Mouse (Mus musculus) liver, embryonic 16.5 days (tissue): Measurements from ENCODE around the gene Serp2. TPM values are rescaled to one million over a fixed set of nuclear protein-coding genes. Genes with fewer than 3 reads are reported as not detected.

Source experiments
- ATAC-seq: fragments of 200-750 bp; cut with Nextera tagmentation; 2 replicates; pipeline ENCODE4 v1.8.0; 2017; ENCODE audit warnings: low read depth, mild to moderate bottlenecking, moderate number of reproducible peaks, moderate library complexity
- H3K27ac ChIP-seq: fragments of 300-500 bp; sonication (generic); 2 replicates; pipeline ENCODE4 v1.5.1; 2014; ENCODE audit warnings: mild to moderate bottlenecking, low read length
- H3K27me3 ChIP-seq: fragments of 300-500 bp; sonication (generic); 2 replicates; pipeline ENCODE4 v1.6.1; 2014; ENCODE audit warnings: low read depth, low read length, mixed read lengths; ENCODE audit not compliant: control insufficient read depth, insufficient read depth
- H3K36me3 ChIP-seq: fragments of 300-500 bp; sonication (generic); 2 replicates; pipeline ENCODE4 v1.6.1; 2014; ENCODE audit warnings: mild to moderate bottlenecking; ENCODE audit not compliant: control insufficient read depth, insufficient read depth
- H3K4me1 ChIP-seq: fragments of 300-500 bp; sonication (generic); 2 replicates; pipeline ENCODE4 v1.6.1; 2014; ENCODE audit warnings: low read depth, low read length, mixed read lengths; ENCODE audit not compliant: control insufficient read depth
- H3K4me2 ChIP-seq: fragments of 300-500 bp; sonication (generic); 2 replicates; pipeline ENCODE4 v1.6.1; 2014; ENCODE audit warnings: low read depth, low read length, mixed read lengths
- H3K4me3 ChIP-seq: fragments of 300-500 bp; sonication (generic); 2 replicates; pipeline ENCODE4 v1.5.1; 2014; ENCODE audit warnings: low read depth, mild to moderate bottlenecking, low read length
- H3K9ac ChIP-seq: fragments of 300-500 bp; sonication (generic); 2 replicates; pipeline ENCODE4 v1.6.1; 2014; ENCODE audit warnings: low read depth, low read length
- H3K9me3 ChIP-seq: fragments of 300-500 bp; sonication (generic); replicated peaks from 2 replicates; pipeline ENCODE4 v1.6.1; 2016; ENCODE audit warnings: low read length; ENCODE audit not compliant: control insufficient read depth
- WGBS: fragments of 180-500 bp; shearing (Covaris S2); extraction: QIAGEN DNeasy Blood & Tissue Kit; methylation state at CpG from one replicate; pipeline ENCODE4 v1.1.7; 2014; ENCODE audit not compliant: insufficient replicate concordance; 5-methylcytosine and 5-hydroxymethylcytosine counted together
- polyA plus RNA-seq: library from polyadenylated mRNA; unstranded; fragments of >200 nt; fragmentation: Nextera tagmentation; extraction: Ambion mirVana; gene quantifications from 2 replicates; pipeline ENCODE4 v1.2.1, GENCODE M21; 2015

Serp2 gene
- polyA plus RNA-seq, 1 experiment from 2014 or later = 0.61 TPM

GRCm38 (mm10) chr14:76507804-76508500 is 48.7 kb downstream of the Serp2 start:
- Histone ChIP-seq H3K4me3 (no peak overlapping the region), H3K9ac (no peak overlapping the region), H3K27me3 (no peaks in the 10 kb centered on the region), H3K36me3 (peaks cover 20% of the 10 kb centered on the region), H3K9me3 (no peaks in the 10 kb centered on the region), H3K4me2 (no peak overlapping the region), H3K4me1 (peaks cover 19% of the 10 kb centered on the region), H3K27ac (peak overlapping the region; percentile 8; the same call in 1 of the 2 replicates)
- 69% methylated on average over 9 of the region's 9 CpGs for WGBS
- no peak for ATAC-seq

DNA sequence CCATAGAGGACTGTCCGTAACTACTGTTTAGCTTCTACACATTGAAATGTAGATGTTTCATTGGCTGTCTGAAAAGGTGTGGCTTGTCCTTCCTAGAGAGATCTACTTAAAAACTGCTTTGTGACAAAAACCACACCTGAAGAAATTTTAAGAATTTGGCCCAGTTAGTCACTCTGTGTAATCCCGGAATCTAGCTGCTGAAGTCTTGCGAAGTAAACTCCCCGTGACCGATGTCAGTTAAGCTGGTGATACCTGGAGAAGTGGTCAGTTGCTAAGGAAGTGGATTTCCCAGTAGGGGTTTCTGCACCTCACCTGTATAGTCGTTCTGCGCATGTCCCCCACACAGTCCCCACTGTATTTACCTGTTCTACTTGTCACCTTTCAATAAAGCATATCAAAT is 49.3 kb downstream of the Serp2 start:
- no peak for ATAC-seq
- H3K27me3 ChIP-seq = no peaks in the 10 kb centered on the region

DNA sequence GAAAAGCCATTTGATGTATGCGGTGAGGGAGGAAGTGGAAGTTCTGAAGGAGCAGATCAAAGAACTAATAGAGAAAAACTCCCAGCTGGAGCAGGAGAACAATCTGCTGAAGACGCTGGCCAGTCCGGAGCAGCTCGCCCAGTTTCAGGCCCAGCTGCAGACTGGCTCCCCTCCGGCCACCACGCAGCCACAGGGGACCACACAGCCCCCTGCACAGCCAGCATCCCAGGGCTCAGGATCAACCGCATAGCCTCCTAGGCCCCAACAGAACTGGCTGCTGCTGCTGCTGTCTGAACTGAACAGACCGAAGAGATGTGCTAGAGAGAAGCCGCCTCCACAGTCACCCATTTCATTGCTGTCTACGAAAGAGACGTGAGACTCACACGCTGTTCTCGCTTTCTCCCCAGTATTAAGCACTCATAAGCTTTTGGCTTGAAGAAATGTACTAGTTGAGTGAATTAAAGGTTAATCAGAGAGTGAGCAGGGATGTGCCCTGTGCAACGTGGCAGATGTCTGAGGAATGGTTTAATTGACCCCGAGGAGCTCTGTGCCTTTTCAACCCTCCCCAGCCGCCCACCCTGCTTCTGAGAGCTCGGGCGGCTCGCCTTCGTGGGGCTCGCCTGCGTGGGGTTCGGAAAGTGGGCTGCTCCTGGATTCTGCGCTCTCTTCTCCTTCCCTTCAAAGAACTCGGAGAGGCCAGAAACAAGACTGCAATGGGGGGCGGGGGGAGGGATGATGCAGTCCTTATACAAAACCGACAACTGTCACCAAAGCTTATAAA is 50.1 kb downstream of the Serp2 start:
- Histone ChIP-seq H3K9ac (peak overlapping the region; percentile 92), H3K4me1 (peaks cover 19% of the 10 kb centered on the region), H3K27me3 (no peaks in the 10 kb centered on the region), H3K4me3 (peak overlapping the region; percentile 92), H3K27ac (peak overlapping the region; percentile 91), H3K9me3 (no peaks in the 10 kb centered on the region), H3K4me2 (peak overlapping the region; percentile 90), H3K36me3 (peaks cover 20% of the 10 kb centered on the region)
- WGBS = 73% methylated on average over 27 of the region's 27 CpGs
- no peak for ATAC-seq

More for the DNA sequence above, 49.3 kb downstream of the Serp2 start:
- H3K4me2 ChIP-seq = peak overlapping the region; percentile 90; the same call in 1 of the 2 replicates
- H3K36me3 ChIP-seq = peaks cover 20% of the 10 kb centered on the region
- peaks cover 19% of the 10 kb centered on the region for H3K4me1 ChIP-seq
- no peak overlapping the region; the same call in 1 of the 2 replicates for H3K27ac ChIP-seq
- H3K4me3 ChIP-seq = 0 out of 2 replicates have a peak overlapping the region, but pooled peaks have one; percentile 92
- H3K9ac ChIP-seq = no peak overlapping the region
- WGBS = 92% methylated on average over 7 of the region's 7 CpGs
- H3K9me3 ChIP-seq = no peaks in the 10 kb centered on the region

GRCm38 (mm10) chr14:76505439-76506220 is 51.1 kb downstream of the Serp2 start:
- peak overlapping the region; percentile 90 for H3K4me2 ChIP-seq
- peak overlapping the region; percentile 92 for H3K9ac ChIP-seq
- H3K36me3 ChIP-seq = peaks cover 20% of the 10 kb centered on the region
- H3K9me3 ChIP-seq = no peaks in the 10 kb centered on the region
- no peaks in the 10 kb centered on the region for H3K27me3 ChIP-seq
- peak overlapping the region; percentile 91 for H3K27ac ChIP-seq
- under 1% methylated on average over 31 of the region's 31 CpGs for WGBS
- peak; percentile 60 for ATAC-seq
- peaks cover 19% of the 10 kb centered on the region for H3K4me1 ChIP-seq
- peak overlapping the region; percentile 92 for H3K4me3 ChIP-seq

GRCm38 (mm10) chr14:76505101-76505438 is 51.6 kb downstream of the Serp2 start:
- peak overlapping the region; percentile 91 for H3K27ac ChIP-seq
- peaks cover 19% of the 10 kb centered on the region for H3K4me1 ChIP-seq
- H3K36me3 ChIP-seq = peaks cover 20% of the 10 kb centered on the region
- no peaks in the 10 kb centered on the region for H3K27me3 ChIP-seq
- H3K4me3 ChIP-seq = peak overlapping the region; percentile 92
- under 1% methylated on average over 10 of the region's 10 CpGs for WGBS
- no peak for ATAC-seq
- peak overlapping the region; percentile 92 for H3K9ac ChIP-seq
- H3K4me2 ChIP-seq = peak overlapping the region; percentile 90
- H3K9me3 ChIP-seq = no peaks in the 10 kb centered on the region

- Histone ChIP-seq H3K4me3 (peak overlapping the region; percentile 92), H3K9me3 (no peaks in the 10 kb centered on the region)
- under 1% methylated on average over 51 of the region's 52 CpGs for WGBS
These were observed 52.5 kb downstream of the Serp2 start for GRCm38 (mm10) chr14:76504121-76504737.

GRCm38 (mm10) chr14:76503231-76503851 is 53.3 kb downstream of the Serp2 start:
- no peaks in the 10 kb centered on the region for H3K27me3 ChIP-seq
- peaks cover 20% of the 10 kb centered on the region for H3K36me3 ChIP-seq
- no peak for ATAC-seq
- H3K9ac ChIP-seq = peak overlapping the region; percentile 76
- H3K4me2 ChIP-seq = peak overlapping the region; percentile 90
- 10% methylated on average over 13 of the region's 13 CpGs for WGBS
- H3K27ac ChIP-seq = peak overlapping the region; percentile 6; the same call in 1 of the 2 replicates
- H3K4me3 ChIP-seq = peak overlapping the region; percentile 92
- H3K9me3 ChIP-seq = no peaks in the 10 kb centered on the region
- peaks cover 19% of the 10 kb centered on the region for H3K4me1 ChIP-seq

More at GRCm38 (mm10) chr14:76504121-76504737, 52.5 kb downstream of the Serp2 start:
- Histone ChIP-seq H3K36me3 (peaks cover 20% of the 10 kb centered on the region), H3K27ac (peak overlapping the region; percentile 91), H3K4me2 (peak overlapping the region; percentile 90), H3K27me3 (no peaks in the 10 kb centered on the region), H3K4me1 (peaks cover 19% of the 10 kb centered on the region), H3K9ac (peak overlapping the region; percentile 92)
- peak; percentile 95 for ATAC-seq

GRCm38 (mm10) chr14:76500036-76500435 is 56.7 kb downstream of the Serp2 start:
- Histone ChIP-seq H3K9me3 (no peaks in the 10 kb centered on the region), H3K9ac (no peak overlapping the region), H3K27me3 (no peaks in the 10 kb centered on the region), H3K4me2 (no peak overlapping the region), H3K36me3 (no peaks in the 10 kb centered on the region), H3K4me1 (peaks cover 6% of the 10 kb centered on the region), H3K4me3 (no peak overlapping the region), H3K27ac (no peak overlapping the region)
- no peak for ATAC-seq
- 46% methylated on average over 5 of the region's 5 CpGs for WGBS
